Mouse (Mus musculus): ENCODE measurements around the gene Spg20.

Spg20 gene

DNA sequence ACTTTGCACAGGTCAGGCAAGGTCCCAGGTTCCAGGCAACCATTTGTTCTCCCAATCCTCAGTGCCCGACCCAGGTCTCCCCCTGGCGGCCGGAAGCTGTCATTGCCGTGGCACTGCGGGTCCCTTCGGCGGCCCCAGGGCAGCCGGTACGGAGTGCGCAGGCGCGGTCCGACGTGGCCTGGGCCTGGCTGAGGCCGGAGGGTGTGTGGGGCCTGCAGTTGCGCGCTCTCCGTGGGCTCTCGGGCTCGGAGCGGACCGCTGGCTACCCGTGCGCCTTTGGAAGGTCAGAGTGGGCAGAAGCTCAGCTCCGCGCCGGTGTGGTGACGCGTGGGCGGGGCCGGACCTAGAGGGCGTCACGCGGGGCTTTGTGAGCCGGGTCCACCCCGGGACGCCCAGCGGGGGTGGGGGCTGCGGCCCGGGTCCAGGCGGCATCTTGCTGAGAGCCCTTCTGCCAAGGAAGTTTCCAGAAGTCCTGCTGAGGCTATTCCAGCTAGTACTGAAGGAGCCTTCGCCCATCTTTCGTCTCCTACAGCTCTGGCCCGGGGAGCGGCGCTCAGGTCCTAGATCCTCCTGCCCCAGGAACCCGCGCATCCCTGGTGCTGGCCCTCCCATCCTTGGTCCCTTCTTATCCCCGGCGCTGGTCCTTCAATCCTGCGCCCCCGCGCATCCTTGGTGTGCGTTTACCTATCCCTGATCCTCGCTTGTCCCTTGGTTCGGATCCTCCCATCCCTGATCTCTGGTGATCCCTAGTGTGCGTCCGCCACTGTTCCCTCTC is at the start of gene Spg20:
Spg20 (plus strand) TSS at position 174 of the 775 bp plus-strand sequence.
- peak; percentile 73 for DNase-seq (ENCODE audit: low read depth)

DNA sequence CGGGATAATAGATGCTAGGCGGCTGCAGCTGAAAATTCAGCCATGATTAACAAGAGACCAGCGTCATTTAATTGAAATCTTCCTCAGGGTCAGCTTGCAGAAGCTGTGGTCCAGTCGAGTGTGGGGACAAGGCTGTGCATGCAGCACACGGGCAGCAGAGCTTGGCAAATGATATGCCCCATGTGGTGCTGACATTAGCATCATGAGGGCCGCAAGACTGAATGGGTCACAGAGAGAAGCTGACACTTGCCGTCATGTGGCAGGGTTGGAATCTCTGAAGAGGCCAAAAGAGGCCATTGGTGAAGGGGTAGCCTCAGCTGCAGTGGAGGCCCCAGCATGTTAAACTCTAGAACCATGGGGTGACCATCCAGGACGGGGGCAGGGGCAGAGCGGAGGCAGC is 49.3 kb upstream of the Spg20 start:
- DNase-seq (ENCODE audit: low read depth) = no peak

DNA sequence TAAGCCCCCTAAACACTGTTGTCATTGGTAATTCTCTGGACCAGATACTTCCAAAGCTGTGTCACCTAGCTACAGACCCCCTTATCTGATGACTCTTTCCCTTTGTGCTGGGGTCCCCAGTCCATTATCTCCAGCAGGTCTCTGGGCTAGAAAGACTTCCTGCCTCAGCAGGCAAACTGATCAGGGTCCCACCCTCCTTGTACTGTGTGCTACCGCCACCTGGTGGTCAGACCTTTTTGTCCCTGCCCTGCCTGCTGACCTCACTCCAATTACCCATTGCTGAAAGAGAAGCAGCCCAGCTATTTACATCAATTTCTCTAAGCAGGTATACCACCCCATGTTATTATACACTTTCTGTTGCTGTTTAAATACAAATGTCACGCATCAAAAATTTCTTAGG is 47.5 kb upstream of the Spg20 start:
- DNase-seq (ENCODE audit: low read depth) = peak; percentile 25

DNA sequence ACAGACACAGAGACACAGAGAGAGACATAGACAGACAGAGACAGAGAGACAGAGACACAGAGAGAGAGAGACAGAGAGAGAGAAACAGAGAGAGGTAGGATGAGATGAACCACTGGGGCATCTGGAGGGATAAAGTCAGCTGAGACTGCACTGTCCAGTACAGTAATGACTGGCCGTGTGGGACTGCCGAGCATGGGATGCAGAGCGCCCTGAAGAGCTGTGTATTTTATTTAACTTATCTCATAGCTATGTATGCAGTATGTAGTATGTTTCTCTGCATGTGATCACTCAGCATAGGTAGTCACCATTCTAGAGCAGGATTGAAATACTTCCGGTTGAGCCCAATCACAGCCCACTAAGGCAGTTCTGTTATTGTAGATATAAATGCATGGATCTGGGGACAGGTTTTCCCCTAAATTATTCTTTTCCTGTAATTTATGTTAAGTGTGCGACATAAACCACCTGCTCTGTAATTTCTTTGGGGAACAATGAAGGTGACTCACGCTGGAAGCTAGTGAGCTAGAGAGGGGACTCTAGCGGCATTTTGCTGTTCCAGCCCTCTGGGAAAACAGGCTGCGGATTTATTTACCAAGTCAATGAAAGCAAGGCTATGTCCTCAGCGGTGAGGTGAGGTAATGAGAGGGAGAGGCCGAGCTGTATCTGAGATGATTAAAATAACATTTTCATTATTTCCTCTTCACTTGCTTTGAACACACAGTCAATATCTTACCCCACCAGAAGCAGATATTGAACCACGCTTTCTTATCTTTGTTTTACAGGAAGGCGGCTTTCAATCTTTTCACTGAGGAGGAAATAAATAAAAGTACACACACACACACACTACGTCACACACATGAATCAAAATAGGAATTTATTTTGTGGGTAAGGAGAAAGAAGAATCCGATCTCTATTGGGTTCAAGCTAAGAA is 45.9 kb upstream of the Spg20 start:
- DNase-seq (ENCODE audit: low read depth) = no peak

DNA sequence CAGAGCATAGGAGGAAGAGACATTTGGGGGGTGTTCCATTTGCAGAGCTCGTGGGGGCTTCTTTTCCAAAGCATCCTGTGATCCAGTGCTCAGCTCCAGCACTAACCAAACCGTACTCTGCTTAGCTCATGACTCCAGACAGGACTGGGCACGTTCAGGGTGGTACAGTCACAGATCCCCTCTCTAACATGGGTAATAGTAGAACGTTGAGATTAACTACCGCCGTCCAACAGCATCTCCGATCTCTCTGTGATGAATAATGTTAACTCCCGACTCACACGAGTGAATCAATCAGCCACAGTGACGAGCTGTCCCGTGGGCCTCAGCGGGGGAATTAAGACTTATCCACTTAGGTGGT is 45.3 kb upstream of the Spg20 start:
- DNase-seq (ENCODE audit: low read depth) = no peak

DNA sequence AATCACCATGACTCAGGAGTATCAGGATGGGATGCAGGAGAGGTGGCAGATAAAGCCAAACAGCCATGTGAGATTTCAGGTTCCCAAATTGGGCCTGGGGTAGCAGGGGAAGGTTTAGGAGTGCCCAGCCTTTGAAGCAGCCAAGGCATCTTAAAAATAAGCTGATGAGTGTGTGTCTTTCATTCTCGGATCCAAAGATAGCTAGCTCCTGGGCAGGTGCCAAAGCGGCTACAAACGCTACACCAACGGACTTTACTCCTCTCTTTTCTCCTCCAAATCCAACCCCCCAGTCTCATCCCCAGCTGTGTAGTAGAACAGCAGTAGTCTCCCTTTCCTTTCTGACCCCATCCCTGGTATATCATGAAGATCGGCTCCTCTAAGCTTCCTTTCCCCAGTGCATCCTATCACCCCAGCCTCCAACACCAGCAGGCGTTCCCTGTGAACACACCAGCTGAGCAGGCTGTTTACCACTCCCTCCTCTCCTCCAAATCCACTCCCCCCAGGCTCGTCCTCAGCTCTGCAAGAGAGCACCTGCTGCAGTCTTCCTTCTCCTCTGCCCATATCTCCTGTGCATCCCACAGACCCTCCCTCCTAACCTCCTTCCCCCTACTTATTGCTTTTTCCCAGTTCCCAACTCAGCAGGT is 44.0 kb upstream of the Spg20 start:
- no peak for DNase-seq (ENCODE audit: low read depth)

DNA sequence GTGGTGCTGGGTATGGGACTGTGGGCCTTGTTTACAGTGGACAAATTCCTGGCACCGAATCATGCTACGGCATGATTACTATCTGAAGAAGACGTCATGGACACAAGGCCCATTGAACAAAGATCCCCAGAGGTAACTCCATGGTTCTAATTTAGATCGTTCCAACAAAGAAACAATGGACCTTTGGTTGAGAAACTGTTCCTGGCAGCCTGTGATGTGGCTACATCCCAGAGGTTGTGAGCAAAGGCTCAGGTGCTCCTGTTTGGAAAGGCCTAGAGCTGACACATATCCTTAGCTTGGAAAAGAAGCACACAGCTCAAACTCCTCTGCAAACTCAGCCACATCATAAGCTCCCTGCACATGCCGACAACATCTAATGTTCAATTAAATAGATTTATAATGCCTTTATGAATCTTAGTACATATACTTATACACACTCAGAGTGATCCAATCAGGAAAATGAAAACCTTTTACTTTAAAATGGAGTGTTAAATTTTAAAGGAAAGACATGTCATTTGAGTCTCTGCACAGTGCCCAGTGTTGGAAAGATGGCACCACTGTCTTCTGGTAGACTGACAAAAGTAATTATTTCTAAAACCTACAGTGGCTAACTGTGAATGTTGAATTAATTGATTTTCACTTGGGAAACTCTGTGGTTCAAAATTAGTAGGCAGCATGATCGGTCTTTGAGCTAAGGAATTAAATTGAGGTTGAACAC is 37.2 kb upstream of the Spg20 start:
- DNase-seq (ENCODE audit: low read depth) = no peak

DNA sequence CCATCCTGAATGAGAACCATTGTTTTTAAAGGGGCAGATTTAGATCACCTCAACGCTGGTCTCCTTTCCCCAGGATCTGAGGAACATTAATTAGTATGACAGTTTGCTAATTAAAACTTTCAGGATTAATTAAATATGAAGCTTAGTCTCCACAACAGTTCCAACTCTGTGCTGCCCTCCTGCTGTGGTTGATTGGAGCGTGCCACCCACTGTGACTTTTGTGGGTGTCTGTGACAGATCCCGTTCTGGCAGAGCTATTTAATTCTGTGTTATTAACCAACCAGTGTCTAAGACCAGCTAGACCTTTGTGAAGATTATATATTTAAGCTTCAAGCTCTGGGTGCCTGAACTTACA is 36.6 kb upstream of the Spg20 start:
- DNase-seq (ENCODE audit: low read depth) = no peak

DNA sequence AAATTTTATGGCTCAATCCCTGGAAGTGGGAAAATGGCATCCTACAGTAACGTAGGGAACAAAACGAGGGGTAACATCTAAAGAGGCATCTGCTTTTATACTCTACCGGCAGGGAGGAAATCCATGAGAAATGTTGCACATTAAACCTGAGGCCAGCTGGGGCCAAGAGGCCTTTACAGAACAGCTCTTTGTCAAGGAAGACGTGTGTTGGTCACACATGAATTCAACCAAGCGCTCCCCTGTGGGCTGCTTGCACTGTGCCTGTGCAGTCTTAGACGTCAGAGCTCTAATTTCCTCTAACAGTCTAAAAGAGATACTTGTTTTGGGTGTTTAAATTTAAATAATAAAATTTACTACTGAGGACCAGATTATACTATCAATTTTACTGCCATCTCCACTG is 33.7 kb upstream of the Spg20 start:
- DNase-seq (ENCODE audit: low read depth) = no peak

DNA sequence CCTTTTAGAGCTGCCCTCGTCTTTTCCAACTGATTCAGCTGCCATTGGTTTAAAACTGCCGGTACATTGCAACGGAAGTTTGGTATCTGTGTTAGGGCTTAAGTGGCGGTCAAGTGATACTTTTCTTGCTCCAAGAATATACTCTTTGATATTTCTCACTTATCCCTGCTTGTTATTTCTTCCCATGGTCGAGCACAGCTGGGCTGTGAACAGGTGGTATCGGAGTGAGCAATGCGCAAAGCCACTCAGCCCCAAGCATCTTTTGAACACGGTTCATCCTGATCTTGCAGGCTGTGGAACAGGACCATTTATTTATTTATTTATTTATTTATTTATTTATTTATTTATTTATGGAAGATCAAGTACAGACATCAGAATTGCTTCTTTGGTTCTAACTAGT is 32.3 kb upstream of the Spg20 start:
- DNase-seq (ENCODE audit: low read depth) = no peak

DNA sequence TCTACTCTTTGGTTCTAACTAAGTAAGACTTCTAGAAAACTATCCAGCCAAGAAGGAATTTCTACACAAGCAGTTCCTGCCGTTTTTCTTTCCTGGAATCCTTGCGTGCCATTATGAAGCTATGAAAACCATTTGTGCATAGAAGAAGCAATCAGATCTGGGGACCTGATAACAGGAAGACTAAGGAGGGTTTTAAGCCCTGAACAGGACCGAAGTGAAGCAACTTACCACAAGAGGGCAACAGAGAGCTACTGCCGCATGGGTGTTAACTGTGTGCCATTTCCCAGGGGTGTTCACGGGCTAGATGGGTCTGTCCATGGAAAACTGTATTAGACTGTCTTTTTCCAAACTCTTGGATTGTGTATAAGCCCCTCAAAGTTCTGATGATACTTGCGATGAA is 31.9 kb upstream of the Spg20 start:
- DNase-seq (ENCODE audit: low read depth) = peak; percentile 56

DNA sequence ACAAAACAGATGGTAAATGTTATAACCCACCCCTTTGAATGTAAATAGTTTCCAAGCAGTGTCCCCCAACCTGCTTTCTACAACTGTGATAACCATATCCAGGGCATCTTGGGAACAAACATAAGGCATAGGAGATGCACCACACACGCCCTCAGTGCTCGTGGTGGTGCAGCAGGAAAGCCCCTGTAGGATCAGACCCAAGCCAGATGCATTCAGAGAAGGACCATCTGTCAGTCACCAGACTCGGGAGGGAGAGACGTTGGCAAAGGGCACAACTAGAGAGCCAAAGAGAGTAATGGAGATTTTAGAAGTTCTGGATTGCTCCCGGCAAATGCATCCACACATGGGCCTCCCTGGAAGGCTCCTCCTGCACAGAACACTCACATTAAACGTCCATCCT is 27.1 kb upstream of the Spg20 start:
- no peak for DNase-seq (ENCODE audit: low read depth)

DNA sequence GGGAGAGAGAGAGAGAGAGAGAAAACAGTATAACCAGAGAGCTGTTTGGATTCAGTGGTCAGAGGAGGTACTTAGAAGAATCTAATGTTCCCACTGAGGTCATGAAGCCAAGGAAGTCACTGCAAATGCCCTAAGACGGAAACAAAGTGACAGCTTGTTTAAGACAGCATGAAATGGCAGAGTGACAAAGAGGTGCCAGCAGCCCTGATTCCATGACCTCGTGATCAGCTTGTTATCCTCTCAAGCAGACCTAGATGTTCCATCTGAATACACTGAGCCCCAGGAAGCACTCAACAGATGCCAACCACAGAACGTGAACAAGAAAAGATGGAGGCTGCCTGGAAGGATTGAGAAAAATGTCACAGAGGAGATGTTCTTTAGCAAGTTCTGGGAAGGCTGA is 26.2 kb upstream of the Spg20 start:
- no peak for DNase-seq (ENCODE audit: low read depth)

DNA sequence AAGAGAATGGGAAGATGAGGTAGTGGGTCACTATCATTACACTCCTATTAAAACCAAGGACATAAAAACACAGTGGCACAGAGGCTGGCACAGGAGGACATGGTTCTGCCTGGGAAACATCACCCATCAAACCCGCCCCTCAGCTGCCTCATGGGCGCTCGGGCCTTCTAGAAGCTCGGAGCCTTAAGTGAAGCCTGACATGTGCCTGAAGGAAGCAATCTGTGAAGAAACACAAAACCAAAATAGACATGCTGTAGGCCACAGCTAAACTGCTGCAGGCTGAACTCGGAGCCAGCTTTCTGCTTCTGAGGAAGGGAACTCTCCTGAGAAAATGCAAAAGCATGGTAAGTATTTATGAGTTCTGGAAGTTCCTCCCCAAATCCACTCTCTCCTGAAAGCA is 25.0 kb upstream of the Spg20 start:
- DNase-seq (ENCODE audit: low read depth) = no peak

DNA sequence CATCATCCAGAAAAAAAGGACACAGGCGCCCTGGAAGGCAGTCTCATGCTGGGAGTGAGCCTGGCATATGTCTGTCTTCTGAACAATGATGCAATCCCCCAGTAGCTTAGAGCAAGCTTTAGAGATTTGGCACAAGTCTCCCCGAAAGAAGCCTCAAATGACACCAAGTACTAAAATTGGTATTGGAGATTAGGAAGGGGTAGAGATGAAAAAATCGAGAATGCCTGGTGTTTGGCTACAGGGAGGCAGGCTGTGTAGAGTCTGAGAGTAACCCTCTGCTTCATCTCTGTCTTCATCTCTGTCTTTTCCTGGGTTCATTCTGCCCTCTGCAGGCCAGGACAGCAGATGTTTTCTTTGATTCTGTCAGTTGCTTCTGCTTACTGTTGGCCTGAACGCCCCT is 24.5 kb upstream of the Spg20 start:
- DNase-seq (ENCODE audit: low read depth) = no peak

DNA sequence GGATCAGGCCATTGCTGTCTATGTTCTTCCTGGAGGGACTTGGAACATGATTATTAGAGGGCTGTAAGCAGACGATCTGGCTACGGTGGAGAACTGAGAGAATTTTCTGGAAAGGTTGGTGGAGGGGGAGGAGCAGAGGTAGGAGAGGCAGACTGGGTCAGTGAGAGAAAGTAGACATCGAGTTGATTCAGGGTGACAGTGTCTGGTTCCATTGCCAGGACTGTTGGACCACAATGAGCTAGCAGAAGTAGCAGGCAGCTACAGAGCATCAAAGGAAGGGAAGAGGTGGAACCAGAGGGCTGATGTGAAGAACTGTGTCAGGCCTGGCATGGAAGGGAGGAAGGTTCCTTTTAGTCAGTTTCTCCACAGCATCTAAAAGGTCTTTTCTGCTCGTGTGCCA is 23.5 kb upstream of the Spg20 start:
- DNase-seq (ENCODE audit: low read depth) = peak; percentile 35

DNA sequence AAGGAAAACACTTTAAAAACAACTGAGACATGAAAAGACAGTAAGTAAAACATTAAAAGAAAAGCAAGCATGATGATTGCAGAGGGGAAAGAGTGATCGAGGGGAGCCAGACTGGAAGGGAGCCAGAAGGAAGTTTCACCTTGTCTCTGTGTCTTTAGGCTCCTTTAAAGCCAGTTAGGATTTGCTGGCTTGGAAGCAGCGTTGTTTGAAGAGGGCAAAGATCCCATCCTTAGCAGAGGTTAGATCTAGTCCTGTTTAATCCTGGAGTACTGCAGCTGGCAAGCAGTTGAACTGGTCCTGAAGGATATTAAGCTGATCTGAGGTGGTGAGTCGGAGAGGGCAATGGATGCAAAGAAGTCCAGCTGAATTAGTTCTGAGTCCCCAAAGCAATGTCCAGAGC is 23.1 kb upstream of the Spg20 start:
- no peak for DNase-seq (ENCODE audit: low read depth)

DNA sequence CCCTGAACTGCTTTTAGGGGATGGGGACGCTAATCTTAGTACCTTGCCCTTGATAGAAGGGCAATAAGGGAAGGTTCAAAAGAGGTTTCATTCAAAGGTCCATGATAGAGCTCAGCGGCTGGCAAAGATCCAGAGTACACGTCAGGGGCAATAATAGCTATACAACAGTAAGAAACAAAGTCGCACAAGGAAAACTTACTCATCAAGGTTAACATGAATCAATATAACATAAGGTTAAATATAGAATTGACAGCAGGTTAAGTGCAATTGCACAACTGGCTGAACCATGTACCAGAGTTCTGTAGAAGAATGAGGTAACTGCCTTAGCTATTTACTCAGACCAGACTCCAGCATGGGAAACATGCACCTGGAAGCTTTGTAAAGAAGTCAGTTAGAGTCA is 22.6 kb upstream of the Spg20 start:
- DNase-seq (ENCODE audit: low read depth) = no peak

DNA sequence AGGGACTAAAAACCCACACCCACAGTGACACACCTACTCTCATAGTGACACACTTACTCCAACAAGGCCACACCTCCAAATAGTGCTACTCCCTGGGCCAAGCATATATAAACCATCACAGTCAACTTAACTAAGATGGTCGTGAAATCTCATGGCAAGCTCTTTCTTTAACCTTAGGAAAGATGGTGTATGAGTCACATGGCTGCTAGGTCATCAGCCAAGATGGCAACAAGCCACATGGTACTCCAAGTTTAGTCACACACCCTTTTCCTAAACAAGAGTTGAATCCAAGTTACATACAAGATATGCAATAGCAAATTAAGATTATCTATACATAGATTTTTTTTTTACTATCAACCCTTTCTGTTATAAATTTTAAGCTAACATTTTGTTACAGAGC is 18.7 kb upstream of the Spg20 start:
- peak; percentile 33 for DNase-seq (ENCODE audit: low read depth)

DNA sequence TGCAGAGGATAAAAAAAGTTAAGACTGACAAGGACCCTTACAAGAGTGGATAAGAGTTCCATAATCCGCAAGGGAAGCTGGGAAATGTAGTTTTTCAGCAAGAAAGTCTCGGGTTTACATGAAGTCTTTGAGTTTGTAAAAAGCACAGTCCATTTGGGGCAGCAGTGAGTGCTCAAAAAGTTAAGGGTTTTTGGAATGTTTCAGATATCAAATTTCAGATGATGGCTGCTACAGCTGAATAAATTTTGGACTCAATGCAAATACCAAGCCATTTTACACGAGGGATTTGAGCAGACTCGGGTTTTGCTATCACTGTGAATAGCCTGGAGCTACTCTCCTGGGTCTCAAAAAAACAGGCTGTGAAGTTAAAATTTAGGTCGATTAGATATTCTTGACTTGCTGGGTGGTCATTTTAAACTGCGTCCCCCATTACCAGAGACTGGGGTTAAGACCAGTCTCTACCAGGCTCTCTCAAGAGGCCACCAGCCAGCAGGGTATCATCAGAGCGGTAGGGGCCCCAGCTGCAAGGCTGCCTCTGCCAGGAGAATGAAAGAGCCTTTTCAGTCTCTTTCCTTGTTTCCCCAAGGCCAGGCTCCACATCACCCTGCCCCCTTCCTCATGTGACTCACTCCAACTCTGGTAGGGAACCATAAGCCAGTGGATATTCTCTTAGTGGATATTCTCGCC is 15.8 kb upstream of the Spg20 start:
- DNase-seq (ENCODE audit: low read depth) = peak; percentile 77

DNA sequence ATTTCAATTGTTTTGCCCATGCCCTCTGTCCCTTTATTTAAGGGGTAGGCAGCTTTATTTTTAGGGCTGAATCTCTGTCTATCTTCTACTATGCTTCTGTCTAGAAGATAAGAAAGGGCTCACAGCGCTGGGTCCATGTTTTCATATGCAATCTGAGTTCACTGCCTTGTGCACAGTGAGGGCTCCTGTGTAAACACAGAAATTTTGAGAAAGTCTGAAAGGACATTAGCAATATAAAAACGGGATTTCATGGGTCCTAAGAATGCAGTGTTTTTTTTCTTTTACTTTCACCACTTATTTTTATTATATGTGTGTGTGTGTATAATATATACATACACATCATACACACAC is 15.3 kb upstream of the Spg20 start:
- no peak for DNase-seq (ENCODE audit: low read depth)

DNA sequence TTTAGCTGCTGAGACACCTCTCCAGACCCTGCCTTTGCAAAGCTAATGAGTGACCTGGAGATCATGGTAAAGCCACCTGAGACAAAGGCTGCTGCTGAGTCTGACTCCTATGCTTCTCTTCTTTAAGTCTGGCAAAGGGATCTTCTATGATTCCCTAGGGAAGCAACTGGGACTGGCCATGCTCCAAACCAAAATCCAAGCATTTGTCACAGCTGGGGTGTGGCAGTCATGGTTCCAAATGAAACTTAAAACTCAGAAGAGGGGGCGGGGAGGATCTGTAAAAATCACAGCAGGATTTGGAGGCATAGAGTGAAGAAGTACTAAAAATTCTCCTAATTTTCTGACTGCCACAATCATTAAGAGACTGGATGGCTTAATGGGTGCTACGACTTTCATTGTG is 14.7 kb upstream of the Spg20 start:
- DNase-seq (ENCODE audit: low read depth) = no peak

All from fibroblast of lung, adult 2 months (primary cell).